Mouse (Mus musculus) midbrain, embryonic 12.5 days (tissue): ENCODE data around the gene L3mbtl4. TPM values are rescaled to one million over a fixed set of nuclear protein-coding genes. Genes with fewer than 3 reads are reported as not detected.

Experiments
- ATAC-seq: fragments of 200-750 bp; cut with Nextera tagmentation; 2 replicates; pipeline ENCODE4 v1.8.0; 2017; ENCODE audit warnings: low read depth, moderate TSS enrichment, moderate library complexity; ENCODE audit not compliant: low FRiP score
- H3K27ac ChIP-seq: fragments of 300-500 bp; sonication (generic); replicated peaks from 2 replicates; pipeline ENCODE4 v1.5.1; 2016; ENCODE audit warnings: mild to moderate bottlenecking
- H3K27me3 ChIP-seq: fragments of 300-500 bp; sonication (generic); 2 replicates; pipeline ENCODE4 v1.6.1; 2016; ENCODE audit warnings: mild to moderate bottlenecking
- H3K36me3 ChIP-seq: fragments of 300-500 bp; sonication (generic); 2 replicates; pipeline ENCODE4 v1.6.1; 2016
- H3K4me1 ChIP-seq: fragments of 300-500 bp; sonication (generic); 2 replicates; pipeline ENCODE4 v1.6.1; 2016
- H3K4me2 ChIP-seq: fragments of 300-500 bp; sonication (generic); replicated peaks from 2 replicates; pipeline ENCODE4 v1.6.1; 2016; ENCODE audit warnings: mild to moderate bottlenecking, moderate library complexity
- H3K4me3 ChIP-seq: fragments of 300-500 bp; sonication (generic); 2 replicates; pipeline ENCODE4 v1.5.1; 2016; ENCODE audit warnings: mild to moderate bottlenecking
- H3K9ac ChIP-seq: fragments of 300-500 bp; sonication (generic); replicated peaks from 2 replicates; pipeline ENCODE4 v1.6.1; 2016; ENCODE audit warnings: mild to moderate bottlenecking, moderate library complexity
- H3K9me3 ChIP-seq: fragments of 300-500 bp; sonication (generic); 2 replicates; pipeline ENCODE4 v1.6.1; 2016; ENCODE audit warnings: mild to moderate bottlenecking
- WGBS: fragments of 180-500 bp; shearing (Covaris S2); methylation state at CpG from one replicate; pipeline ENCODE4 v1.1.7; 2016; 5-methylcytosine and 5-hydroxymethylcytosine counted together
- polyA plus RNA-seq: library from polyadenylated mRNA; unstranded; fragments of >200 nt; fragmentation: Nextera tagmentation; extraction: Ambion mirVana; gene quantifications from 2 replicates; pipeline ENCODE4 v1.2.1, GENCODE M21; 2016

L3mbtl4 gene
- polyA plus RNA-seq, 1 experiment from 2014 or later = 0.34 TPM

- no peaks in the 10 kb centered on the region for H3K36me3 ChIP-seq
- H3K4me1 ChIP-seq = no peaks in the 10 kb centered on the region
- H3K4me2 ChIP-seq = no peak overlapping the region
- no peaks in the 10 kb centered on the region for H3K27me3 ChIP-seq
- ATAC-seq = no peak
- no peak overlapping the region for H3K4me3 ChIP-seq
- H3K9ac ChIP-seq = no peak overlapping the region
- H3K9me3 ChIP-seq = no peaks in the 10 kb centered on the region
- WGBS = 90% methylated on average over 3 of the region's 3 CpGs
- no peak overlapping the region for H3K27ac ChIP-seq
Measured at GRCm38 (mm10) chr17:68585195-68585594, 311.6 kb downstream of the L3mbtl4 start.

GRCm38 (mm10) chr17:68591619-68592018 is 318.0 kb downstream of the L3mbtl4 start:
- Histone ChIP-seq H3K4me2 (no peak overlapping the region), H3K4me1 (no peaks in the 10 kb centered on the region), H3K9me3 (no peaks in the 10 kb centered on the region), H3K27ac (no peak overlapping the region), H3K27me3 (no peaks in the 10 kb centered on the region), H3K9ac (no peak overlapping the region), H3K4me3 (no peak overlapping the region), H3K36me3 (no peaks in the 10 kb centered on the region)
- WGBS = 80% methylated on average over 4 of the region's 4 CpGs
- no peak for ATAC-seq

- no peak for ATAC-seq
- Histone ChIP-seq H3K4me2 (no peak overlapping the region), H3K36me3 (no peaks in the 10 kb centered on the region), H3K9me3 (no peaks in the 10 kb centered on the region), H3K4me3 (no peak overlapping the region), H3K9ac (no peak overlapping the region), H3K4me1 (no peaks in the 10 kb centered on the region), H3K27ac (no peak overlapping the region), H3K27me3 (no peaks in the 10 kb centered on the region)
- 79% methylated on average over 4 of the region's 4 CpGs for WGBS
Measured at GRCm38 (mm10) chr17:68602744-68603143, 329.1 kb downstream of the L3mbtl4 start.

DNA sequence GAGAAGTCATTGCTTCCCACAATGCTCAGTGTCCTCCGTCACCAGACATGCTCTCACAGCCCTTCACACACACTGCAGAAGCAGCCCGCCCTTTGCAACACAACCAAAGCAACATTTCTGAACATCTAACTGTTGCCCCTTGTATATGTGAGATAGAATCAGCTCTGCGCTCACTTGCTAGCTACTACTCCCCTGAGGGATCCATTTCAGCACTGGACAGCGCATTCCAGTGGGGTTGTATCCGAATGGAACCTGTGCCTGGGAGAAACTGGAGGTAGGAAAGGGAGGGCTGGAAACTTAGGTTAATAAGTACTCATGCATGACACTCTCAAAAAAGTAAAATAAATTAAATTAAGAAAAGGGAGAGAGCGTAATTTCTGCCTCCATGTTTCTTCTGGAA is 334.1 kb downstream of the L3mbtl4 start:
- H3K4me1 ChIP-seq = no peaks in the 10 kb centered on the region
- H3K9ac ChIP-seq = no peak overlapping the region
- WGBS = 58% methylated on average over 6 of the region's 6 CpGs
- no peak overlapping the region for H3K4me3 ChIP-seq
- no peak overlapping the region for H3K27ac ChIP-seq
- ATAC-seq = no peak
- no peaks in the 10 kb centered on the region for H3K27me3 ChIP-seq
- no peaks in the 10 kb centered on the region for H3K36me3 ChIP-seq
- H3K4me2 ChIP-seq = no peak overlapping the region
- no peaks in the 10 kb centered on the region for H3K9me3 ChIP-seq

DNA sequence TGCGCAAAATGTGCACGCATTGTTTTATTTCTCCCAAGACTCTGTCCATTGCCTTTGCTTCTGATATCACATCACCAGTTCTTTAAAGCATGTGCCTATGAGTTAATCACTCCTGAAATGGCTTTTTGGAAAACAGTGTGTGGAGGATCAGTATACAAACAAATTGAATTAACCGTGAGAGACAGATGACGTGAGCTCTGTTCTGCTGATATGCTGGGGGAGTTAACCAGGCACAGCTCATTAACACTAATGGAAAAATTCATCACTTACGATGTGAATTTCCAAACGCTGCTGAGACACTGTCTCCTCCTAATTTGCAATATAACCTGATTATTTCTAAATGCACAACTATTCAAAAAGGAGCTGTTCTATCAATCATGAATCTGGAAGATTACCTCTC is 337.6 kb downstream of the L3mbtl4 start:
- Histone ChIP-seq H3K4me2 (no peak overlapping the region), H3K4me1 (no peaks in the 10 kb centered on the region), H3K4me3 (no peak overlapping the region), H3K27me3 (no peaks in the 10 kb centered on the region), H3K9me3 (no peaks in the 10 kb centered on the region), H3K36me3 (no peaks in the 10 kb centered on the region), H3K27ac (no peak overlapping the region), H3K9ac (no peak overlapping the region)
- WGBS = 84% methylated on average over 6 of the region's 6 CpGs
- ATAC-seq = no peak

DNA sequence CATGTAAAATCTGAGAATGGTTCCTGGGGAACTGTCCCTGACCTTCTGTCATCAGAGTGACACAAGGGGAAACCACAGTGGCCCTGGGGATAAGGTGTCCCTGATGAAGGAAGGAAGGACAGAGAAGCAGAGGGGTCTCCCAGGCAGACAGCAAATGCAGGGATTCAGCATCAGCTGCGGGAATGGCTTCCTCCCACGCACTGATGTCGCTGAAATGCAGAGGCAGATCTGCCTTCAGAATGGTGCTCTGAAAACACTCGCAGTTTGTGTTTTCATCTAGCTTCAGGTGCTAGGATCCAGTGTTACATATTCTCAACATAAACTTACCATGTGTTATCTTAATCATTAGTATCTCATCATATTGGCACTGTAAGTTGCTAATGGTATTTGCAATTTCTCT is 351.7 kb downstream of the L3mbtl4 start:
- H3K36me3 ChIP-seq = no peaks in the 10 kb centered on the region
- no peak overlapping the region for H3K4me2 ChIP-seq
- no peak overlapping the region for H3K4me3 ChIP-seq
- H3K27ac ChIP-seq = no peak overlapping the region
- no peak overlapping the region for H3K9ac ChIP-seq
- ATAC-seq = no peak
- no peaks in the 10 kb centered on the region for H3K27me3 ChIP-seq
- 82% methylated on average over 4 of the region's 4 CpGs for WGBS
- H3K9me3 ChIP-seq = no peaks in the 10 kb centered on the region
- no peaks in the 10 kb centered on the region for H3K4me1 ChIP-seq

DNA sequence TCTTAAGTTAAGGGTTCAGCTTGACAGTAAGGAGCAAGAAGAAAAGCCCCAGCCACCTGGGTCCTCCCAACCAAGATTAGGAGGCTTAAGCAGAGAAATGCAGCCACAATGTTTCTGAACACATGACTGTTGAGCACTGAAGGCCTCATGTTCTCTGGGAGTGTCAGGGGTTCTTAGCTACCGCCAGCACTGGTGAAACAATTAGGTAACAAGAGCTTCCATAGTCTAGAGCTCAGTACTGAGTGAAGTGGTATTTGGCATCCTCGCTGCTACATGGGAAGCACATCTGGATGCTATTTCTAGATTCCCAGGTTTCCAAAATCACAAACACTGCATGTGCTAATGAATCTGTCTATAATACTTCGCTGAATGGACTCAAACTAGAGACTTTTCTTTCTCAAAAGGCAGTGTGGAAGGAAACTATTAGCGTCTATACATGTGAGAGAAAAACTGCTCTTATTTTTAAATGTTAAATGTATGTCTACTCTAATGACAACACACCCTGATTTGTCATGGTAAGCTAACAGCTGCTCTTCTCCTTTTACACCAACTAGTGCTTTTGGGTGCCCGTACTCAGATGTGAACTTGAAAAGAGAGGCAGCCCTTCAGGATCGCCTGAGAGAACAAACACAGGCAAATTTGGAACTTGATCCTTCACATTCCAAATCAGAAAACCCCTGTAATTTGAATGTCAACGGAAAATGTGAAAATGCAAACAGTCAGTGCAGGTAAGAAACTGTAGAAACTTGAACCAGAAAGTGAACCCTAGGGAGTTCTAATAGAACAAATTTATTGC is 356.2 kb downstream of the L3mbtl4 start:
- ATAC-seq = no peak
- Histone ChIP-seq H3K9me3 (no peaks in the 10 kb centered on the region), H3K27me3 (no peaks in the 10 kb centered on the region), H3K27ac (no peak overlapping the region), H3K36me3 (no peaks in the 10 kb centered on the region), H3K4me2 (no peak overlapping the region), H3K4me1 (no peaks in the 10 kb centered on the region), H3K4me3 (no peak overlapping the region), H3K9ac (no peak overlapping the region)
- 69% methylated on average over 7 of the region's 7 CpGs for WGBS

GRCm38 (mm10) chr17:68631396-68631795 is 357.8 kb downstream of the L3mbtl4 start:
- Histone ChIP-seq H3K9ac (no peak overlapping the region), H3K4me2 (no peak overlapping the region), H3K27me3 (no peaks in the 10 kb centered on the region), H3K27ac (no peak overlapping the region), H3K4me1 (no peaks in the 10 kb centered on the region), H3K36me3 (no peaks in the 10 kb centered on the region), H3K9me3 (no peaks in the 10 kb centered on the region), H3K4me3 (no peak overlapping the region)
- 93% methylated on average over 8 of the region's 8 CpGs for WGBS
- no peak for ATAC-seq

GRCm38 (mm10) chr17:68640187-68640586 is 366.6 kb downstream of the L3mbtl4 start:
- Histone ChIP-seq H3K9me3 (no peaks in the 10 kb centered on the region), H3K27me3 (no peaks in the 10 kb centered on the region), H3K27ac (no peak overlapping the region), H3K4me3 (no peak overlapping the region), H3K36me3 (no peaks in the 10 kb centered on the region), H3K4me2 (no peak overlapping the region), H3K9ac (no peak overlapping the region), H3K4me1 (no peaks in the 10 kb centered on the region)
- 78% methylated on average over 6 of the region's 6 CpGs for WGBS
- no peak for ATAC-seq

DNA sequence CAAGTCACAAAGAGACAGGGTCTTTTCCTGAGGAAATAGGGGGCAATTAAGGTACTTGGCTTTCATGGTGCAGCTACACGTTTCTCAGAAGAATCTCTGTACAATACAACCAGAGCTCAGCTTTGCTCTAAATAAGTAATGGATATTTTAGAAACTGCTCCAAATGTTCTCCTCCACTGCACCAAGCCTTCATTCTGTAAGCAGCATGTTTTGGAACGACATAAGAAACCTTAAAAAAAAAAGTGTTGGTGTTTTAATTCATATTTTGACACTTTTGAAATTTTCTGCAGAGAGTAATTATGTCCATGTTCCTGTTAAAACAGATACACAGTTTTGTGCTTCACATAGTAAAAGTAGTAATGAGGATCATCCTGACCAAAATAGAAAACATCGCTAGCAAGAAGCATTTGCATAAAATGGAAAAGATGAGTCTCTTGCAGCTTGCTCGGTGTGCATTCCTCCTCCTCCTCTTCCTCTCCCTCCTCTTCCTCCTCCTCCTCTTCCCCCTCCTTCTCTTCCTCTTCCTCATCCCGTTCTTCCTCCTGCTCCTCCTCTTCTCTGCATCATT is 369.0 kb downstream of the L3mbtl4 start:
- no peak overlapping the region for H3K27ac ChIP-seq
- ATAC-seq = no peak
- no peaks in the 10 kb centered on the region for H3K9me3 ChIP-seq
- H3K4me3 ChIP-seq = no peak overlapping the region
- no peaks in the 10 kb centered on the region for H3K4me1 ChIP-seq
- H3K27me3 ChIP-seq = no peaks in the 10 kb centered on the region
- H3K36me3 ChIP-seq = no peaks in the 10 kb centered on the region
- WGBS = 87% methylated on average over 5 of the region's 5 CpGs
- no peak overlapping the region for H3K4me2 ChIP-seq
- no peak overlapping the region for H3K9ac ChIP-seq

DNA sequence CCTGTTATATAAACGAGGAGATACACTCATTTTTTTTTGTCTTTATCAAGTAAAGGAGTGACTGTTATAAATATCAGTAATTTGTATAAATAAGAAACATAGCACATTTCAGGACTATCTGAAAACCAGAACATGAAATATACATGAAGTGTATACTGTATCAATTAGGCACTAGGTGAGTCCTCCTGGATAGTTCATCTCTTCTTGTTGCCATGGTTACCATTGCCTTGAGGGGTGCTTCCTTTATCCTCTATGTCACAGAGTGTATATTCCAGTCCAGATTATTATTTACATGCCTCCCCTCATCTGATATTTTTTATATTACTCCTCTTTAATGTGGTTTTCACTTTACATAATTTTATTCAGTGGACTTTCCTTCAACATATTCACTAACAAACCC is 392.9 kb downstream of the L3mbtl4 start:
- H3K9me3 ChIP-seq = no peaks in the 10 kb centered on the region
- H3K9ac ChIP-seq = no peak overlapping the region
- no peaks in the 10 kb centered on the region for H3K36me3 ChIP-seq
- no peak; the same call in 1 of the 2 replicates for ATAC-seq
- H3K27me3 ChIP-seq = no peaks in the 10 kb centered on the region
- H3K27ac ChIP-seq = no peak overlapping the region
- no peaks in the 10 kb centered on the region for H3K4me1 ChIP-seq
- WGBS = 79% methylated on average over 1 of the region's 1 CpGs
- H3K4me2 ChIP-seq = no peak overlapping the region
- H3K4me3 ChIP-seq = no peak overlapping the region

- Histone ChIP-seq H3K4me1 (no peaks in the 10 kb centered on the region), H3K4me3 (no peak overlapping the region), H3K4me2 (no peak overlapping the region), H3K27me3 (no peaks in the 10 kb centered on the region), H3K9me3 (no peaks in the 10 kb centered on the region), H3K9ac (no peak overlapping the region), H3K36me3 (no peaks in the 10 kb centered on the region), H3K27ac (no peak overlapping the region)
- 49% methylated on average over 7 of the region's 7 CpGs for WGBS
- no peak for ATAC-seq
Measured at GRCm38 (mm10) chr17:68672088-68672504, 398.5 kb downstream of the L3mbtl4 start.
